Mouse (Mus musculus): ENCODE data around the gene Prl8a6.

Prl8a6 gene

DNA sequence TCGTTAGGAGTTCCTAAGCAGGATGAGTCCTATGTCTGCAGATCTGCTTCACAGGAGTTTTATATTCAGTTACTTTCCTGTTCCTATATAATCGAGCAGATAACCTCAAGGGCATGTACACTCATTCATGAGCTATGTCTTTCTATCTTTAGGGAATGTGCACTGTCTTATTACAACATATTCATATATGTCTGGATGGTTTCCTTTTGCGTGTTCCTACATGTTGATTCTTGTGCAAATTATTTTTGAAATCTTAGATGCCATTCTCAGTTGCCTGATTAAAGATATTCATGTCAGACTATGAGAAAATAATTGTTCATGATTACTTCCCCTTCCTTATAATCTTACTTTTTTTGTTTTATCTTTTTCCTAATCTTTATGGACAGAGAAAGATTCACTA lies at the start of gene Prl8a6:
TSS of gene Prl8a6 (minus strand) at position 101 of the 400 bp plus-strand sequence.
- no peak for DNase-seq (ENCODE audit: low spot score)

DNA sequence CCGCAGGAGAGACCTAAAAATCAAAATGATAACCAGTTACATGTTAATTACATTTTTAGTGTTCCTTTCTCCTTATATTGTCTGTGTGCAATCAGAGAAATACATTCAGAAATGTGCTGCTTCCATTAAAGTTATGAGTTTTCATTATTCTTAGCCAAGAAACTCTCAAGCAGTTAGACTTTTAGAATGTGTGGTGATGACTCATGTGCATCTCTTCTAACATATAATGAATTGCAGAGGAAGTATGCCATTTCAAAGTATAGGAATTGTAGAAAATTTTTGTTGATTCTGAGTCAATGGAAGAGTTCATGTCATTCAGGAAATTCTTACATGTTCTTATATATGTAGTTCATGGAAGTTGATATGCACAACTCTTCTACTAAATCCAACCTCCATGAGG lies 5.3 kb downstream of the Prl8a6 start:
- DNase-seq (ENCODE audit: low spot score): no peak

DNA sequence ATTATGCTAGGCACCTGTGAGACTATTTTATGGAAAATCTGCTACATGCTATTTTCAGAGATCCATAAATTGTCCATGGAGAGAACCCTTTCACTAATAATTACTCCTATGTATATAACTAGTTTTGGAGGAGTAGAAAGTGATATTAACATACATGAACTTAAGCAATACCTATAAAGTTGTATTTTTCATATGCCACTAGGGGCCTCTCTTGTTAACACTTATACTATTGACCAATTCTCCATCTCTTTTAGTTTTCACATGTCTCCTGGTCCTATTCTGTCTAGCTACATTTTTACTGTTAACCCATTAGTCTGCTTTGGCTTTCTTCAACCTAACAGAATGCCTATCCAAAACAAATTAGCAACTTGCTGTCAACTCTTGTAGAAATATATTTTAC lies 24.8 kb downstream of the Prl8a6 start:
- DNase-seq (ENCODE audit: low spot score): no peak

GRCm38 (mm10) chr13:27399061-27399724 lies 39.3 kb downstream of the Prl8a6 start:
- no peak for DNase-seq (ENCODE audit: low spot score)

- no peak for DNase-seq (ENCODE audit: low spot score)
These were observed 47.7 kb downstream of the Prl8a6 start, which contains the start of gene Prl2b1 for GRCm38 (mm10) chr13:27390746-27391145. Gene Prl2b1 (minus strand): TSS chr13:27390846.

Data from left cerebral cortex, adult 11 months (tissue).